20 mouse cellular contexts compared by ENCODE assay signal in the genomic region with DNA sequence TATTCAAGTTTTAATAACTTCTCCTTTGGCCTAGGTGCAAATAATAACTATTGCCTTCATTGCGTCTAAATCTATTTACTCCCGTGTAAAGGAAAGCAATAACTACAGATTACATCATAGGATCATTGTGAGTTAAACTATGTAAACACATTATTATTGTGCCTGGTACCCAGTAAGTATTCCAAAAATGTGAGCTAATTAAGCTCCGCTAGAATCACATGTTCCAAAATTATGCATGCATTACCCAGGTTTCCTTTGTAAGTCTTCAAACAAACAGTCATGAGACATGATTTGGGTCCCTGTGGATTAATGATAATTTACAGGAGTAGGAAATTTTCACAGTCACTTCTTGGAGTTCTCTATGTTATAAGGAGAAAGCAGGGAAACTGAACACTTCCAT.
"Had no signal": no experiment of that assay in that cellular context is flagged by ENCODE, and none has a peak within 500 bp of the region (broad histone marks: within the 10 kb centered on the region; RNA-seq: fewer than 3 reads in every experiment).

No protein-coding gene starts in this region.

- H3K4me1 ChIP-seq: liver, embryonic 13.5 days; midbrain, embryonic 12.5 days; neural tube, embryonic 13.5 days had no signal

- DNase-seq: kidney, postnatal 10 days; kidney, postnatal 36 days; layer of hippocampus, postnatal 36 days; liver, embryonic 13.5 days; lung, adult 2 months; lung, postnatal 14 days; lung, postnatal 4 days; right cerebral cortex, adult 18-20 months; right cerebral cortex, postnatal 14 days; right cerebral cortex, postnatal 4 days; thymus, adult 2 months; thymus, postnatal 14 days; thymus, postnatal 4 days had no signal

- H3K4me2 ChIP-seq: kidney, embryonic 15.5 days; liver, embryonic 13.5 days; midbrain, embryonic 12.5 days; neural tube, embryonic 13.5 days had no signal

- ATAC-seq: midbrain, embryonic 16.5 days had no signal

- H3K27me3 ChIP-seq: kidney, embryonic 15.5 days; liver, embryonic 13.5 days; midbrain, embryonic 12.5 days; neural tube, embryonic 13.5 days had no signal

- H3K27ac ChIP-seq: kidney, embryonic 15.5 days; left cerebral cortex, adult 2 months; liver, embryonic 13.5 days; midbrain, embryonic 12.5 days; neural tube, embryonic 13.5 days; stomach, postnatal 0 days had no signal

- H3K4me3 ChIP-seq: kidney, embryonic 15.5 days; left cerebral cortex, adult 2 months; liver, embryonic 13.5 days; midbrain, embryonic 12.5 days; myocyte; neural tube, embryonic 13.5 days had no signal

- H3K9me3 ChIP-seq: kidney, embryonic 15.5 days; liver, embryonic 13.5 days; midbrain, embryonic 12.5 days; neural tube, embryonic 13.5 days had no signal

- H3K9ac ChIP-seq: kidney, embryonic 15.5 days; liver, embryonic 13.5 days; midbrain, embryonic 12.5 days; neural tube, embryonic 13.5 days had no signal

- H3K36me3 ChIP-seq: liver, embryonic 13.5 days; midbrain, embryonic 12.5 days; neural tube, embryonic 13.5 days had no signal
